Mouse (Mus musculus) olfactory bulb, adult 2 months (tissue): ENCODE results near the gene Ptpa.

Experiments
- CTCF ChIP-seq: fragments of 200-500 bp; IDR thresholded peaks from 2 replicates; pipeline ENCODE4 v1.5.1; 2012; ENCODE audit warnings: low read depth, mild to moderate bottlenecking, low read length, moderate library complexity; ENCODE audit not compliant: insufficient read depth
- POLR2A ChIP-seq: fragments of 200-500 bp; IDR thresholded peaks from 2 replicates; pipeline ENCODE4 v1.6.1; 2012; ENCODE audit warnings: mild to moderate bottlenecking, low read depth, low read length, moderate library complexity; ENCODE audit not compliant: insufficient read depth

DNA sequence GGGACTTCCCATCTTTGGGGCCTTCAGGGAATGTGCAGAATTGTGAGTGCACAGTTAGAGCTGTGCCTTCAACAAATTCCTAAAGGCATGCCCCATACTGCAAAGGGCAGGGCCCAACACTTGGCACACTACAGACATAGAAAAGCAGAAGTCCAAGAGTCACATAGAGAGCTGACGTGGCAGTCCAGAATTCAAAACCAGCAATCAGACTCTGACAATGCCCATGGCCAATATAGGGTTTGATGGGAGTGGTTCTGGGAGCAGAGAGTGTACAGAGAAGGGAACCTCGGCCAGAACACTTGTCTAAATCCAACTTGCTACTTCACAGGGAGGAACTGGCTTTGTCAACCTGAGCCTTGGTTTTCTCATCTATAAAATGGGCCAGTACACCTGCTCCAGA, 8.6 kb upstream of the Ptpa start:
- TF ChIP-seq POLR2A (no peak), CTCF (no peak)
